Mouse (Mus musculus) fibroblast of lung, adult 2 months (primary cell): ENCODE measurements around the gene Morc2a.

Experiments
- DNase-seq: peaks from one replicate; pipeline ENCODE4 v3.0.0-alpha.2; 2011; ENCODE audit warnings: low read depth

The Morc2a gene

GRCm38 (mm10) chr11:3733933-3734636 lies 85.1 kb downstream of the Morc2a start:
- DNase-seq, result no peak

- DNase-seq, result no peak
These were observed 86.7 kb downstream of the Morc2a start for GRCm38 (mm10) chr11:3735715-3736114.

- DNase-seq, result no peak
These were observed 89.8 kb downstream of the Morc2a start for GRCm38 (mm10) chr11:3738778-3739177.
